ENCODE assay signal across 10 mouse cellular contexts in genomic region chr1:191181469-191182259, GRCm38 (mm10). TPM values are rescaled to one million over a fixed set of nuclear protein-coding genes. Genes with fewer than 3 reads are reported as not detected.
DNase-seq lines count a peak whose midpoint lies in the region; ATAC-seq and TF ChIP-seq lines count a peak whose summit lies in the region.
"Had no signal": no experiment of that assay in that cellular context is flagged by ENCODE, and none has a peak within 500 bp of the region (broad histone marks: within the 10 kb centered on the region; RNA-seq: fewer than 3 reads in every experiment).

No protein-coding gene starts in this region.

- no peaks in the 10 kb centered on the region for H3K9me3 ChIP-seq in kidney, embryonic 16.5 days (ENCODE audit: low read length)
- H3K9me3 ChIP-seq in limb, embryonic 14.5 days (ENCODE audit: control insufficient read depth, low read length) = no peaks in the 10 kb centered on the region
- H3K9me3 ChIP-seq in neural tube, embryonic 13.5 days = no peaks in the 10 kb centered on the region

- TF ChIP-seq POLR2A in embryonic fibroblast, embryonic 13.5 days (IDR thresholded peaks at IDR 0.05; ENCODE audit: low read depth, low read length) = no peak
- no peak for TF ChIP-seq POLR2A in limb, embryonic 14.5 days (IDR thresholded peaks at IDR 0.05; ENCODE audit: borderline replicate concordance, extremely low read depth, insufficient read depth, insufficient read length)

- no peak for ATAC-seq in kidney, embryonic 16.5 days (ENCODE audit: low FRiP score, low TSS enrichment)
- no peak for ATAC-seq in limb, embryonic 14.5 days (ENCODE audit: low FRiP score, low read depth)
- no peak for ATAC-seq in neural tube, embryonic 13.5 days (ENCODE audit: low read depth)

- peaks cover 33% of the 10 kb centered on the region for H3K27me3 ChIP-seq in kidney, embryonic 16.5 days (ENCODE audit: insufficient read depth, low read length)
- peaks cover 32% of the 10 kb centered on the region for H3K27me3 ChIP-seq in limb, embryonic 14.5 days (ENCODE audit: control insufficient read depth, insufficient read depth, low read length)
- H3K27me3 ChIP-seq in neural tube, embryonic 13.5 days = peaks cover 97% of the 10 kb centered on the region
- H3K27me3 ChIP-seq: Patski had no signal

- no peak for DNase-seq in kidney, postnatal 14 days
- DNase-seq in limb, embryonic 14.5 days (ENCODE audit: low spot score) = no peak
- no peak for DNase-seq in right cerebral cortex, adult 18-20 months
- no peak for DNase-seq in Muller cell, postnatal 12 days (ENCODE audit: inconsistent ontology term)
- DNase-seq in left cerebral cortex, postnatal 25 days (ENCODE audit: low spot score in 2 of 2) = no peak

- 44% methylated on average over 12 of the region's 12 CpGs for whole genome bisulfite sequencing in kidney, embryonic 16.5 days
- WGBS in limb, embryonic 14.5 days = 48% methylated on average over 11 of the region's 12 CpGs
- 46% methylated on average over 12 of the region's 12 CpGs for WGBS in neural tube, embryonic 13.5 days

- no peak overlapping the region for H3K27ac ChIP-seq in kidney, embryonic 16.5 days (ENCODE audit: low read length)
- no peak overlapping the region for H3K27ac ChIP-seq in embryonic fibroblast, embryonic 13.5 days (ENCODE audit: insufficient read depth, low read length)
- no peak overlapping the region for H3K27ac ChIP-seq in limb, embryonic 14.5 days (replicated peaks; ENCODE audit: low read depth, low read length)
- H3K27ac ChIP-seq in neural tube, embryonic 13.5 days (replicated peaks) = no peak overlapping the region

- H3K36me3 ChIP-seq in kidney, embryonic 16.5 days (ENCODE audit: insufficient read depth, low read length) = no peaks in the 10 kb centered on the region
- H3K36me3 ChIP-seq in limb, embryonic 14.5 days (ENCODE audit: control insufficient read depth, insufficient read depth, low read length) = no peaks in the 10 kb centered on the region
- H3K36me3 ChIP-seq in neural tube, embryonic 13.5 days = no peaks in the 10 kb centered on the region

- TF ChIP-seq CTCF in embryonic fibroblast, embryonic 13.5 days (IDR thresholded peaks at IDR 0.05; ENCODE audit: borderline replicate concordance, insufficient read depth, low read length) = no peak

- H3K4me3 ChIP-seq in kidney, embryonic 16.5 days (ENCODE audit: low read length) = peak overlapping the region; percentile 62; the same call in 1 of the 2 replicates
- H3K4me3 ChIP-seq in embryonic fibroblast, embryonic 13.5 days (ENCODE audit: insufficient read depth, low read length) = peak overlapping the region; percentile 19
- peak overlapping the region; percentile 59 for H3K4me3 ChIP-seq in limb, embryonic 14.5 days (replicated peaks; ENCODE audit: low read length)
- peak overlapping the region; percentile 46; the same call in 1 of the 2 replicates for H3K4me3 ChIP-seq in neural tube, embryonic 13.5 days

- H3K4me1 ChIP-seq in kidney, embryonic 16.5 days (ENCODE audit: insufficient read depth, low read length) = peaks cover 62% of the 10 kb centered on the region
- H3K4me1 ChIP-seq in embryonic fibroblast, embryonic 13.5 days (ENCODE audit: control insufficient read depth, insufficient read depth, low read length) = peaks cover 7% of the 10 kb centered on the region; the same call in 1 of the 2 replicates
- peaks cover 44% of the 10 kb centered on the region for H3K4me1 ChIP-seq in limb, embryonic 14.5 days (ENCODE audit: control insufficient read depth, insufficient read depth, low read length)
- H3K4me1 ChIP-seq in neural tube, embryonic 13.5 days (replicated peaks) = peaks cover 47% of the 10 kb centered on the region

- H3K4me2 ChIP-seq in kidney, embryonic 16.5 days (replicated peaks; ENCODE audit: low read depth, low read length) = peak overlapping the region; percentile 98
- peak overlapping the region; percentile 100 for H3K4me2 ChIP-seq in limb, embryonic 14.5 days (replicated peaks; ENCODE audit: low read depth, low read length, severe bottlenecking)
- peak overlapping the region; percentile 93 for H3K4me2 ChIP-seq in neural tube, embryonic 13.5 days

- intact Hi-C loops in left cerebral cortex, postnatal 25 days (cut with DNase I) = loop anchor here (5.0 kb wide), 2 partner anchors 84 to 96 kb away; partner anchors contain the start of gene Batf3

- H3K9ac ChIP-seq in kidney, embryonic 16.5 days (replicated peaks; ENCODE audit: low read length) = peak overlapping the region; percentile 76
- no peak overlapping the region for H3K9ac ChIP-seq in limb, embryonic 14.5 days (ENCODE audit: low read depth, low read length, severe bottlenecking)
- H3K9ac ChIP-seq in neural tube, embryonic 13.5 days = no peak overlapping the region

RNA-seq across cellular contexts. Expression of gene Fam71a, which starts 17.0 kb away (rescaled TPM):
- not detected in 2 replicates for polyA plus RNA-seq in kidney, embryonic 16.5 days (2015; fragmentation: Nextera tagmentation; extraction: Ambion mirVana)
- polyA plus RNA-seq in embryonic fibroblast, embryonic 13.5 days (2011; ENCODE audit: insufficient read length, low read depth, missing spikeins) = not detected in 2 replicates
- not detected in 2 replicates for polyA plus RNA-seq in limb, embryonic 14.5 days (2012; rRNA removed)
- polyA plus RNA-seq in limb, embryonic 14.5 days (2014; fragmentation: Nextera tagmentation; extraction: Ambion mirVana) = not detected in 2 replicates
- not detected in 2 replicates for polyA plus RNA-seq in neural tube, embryonic 13.5 days (2015; fragmentation: Nextera tagmentation; extraction: Ambion mirVana)
- not detected for total RNA-seq in left cerebral cortex, postnatal 25 days (2021)
- total RNA-seq: gastrocnemius, adult 8-10 months had no signal

RNA-seq across cellular contexts. Expression of gene Atf3, which starts 36.2 kb away (rescaled TPM):
- 4.1 and 4.4 TPM in 2 replicates for polyA plus RNA-seq in kidney, embryonic 16.5 days (2015; fragmentation: Nextera tagmentation; extraction: Ambion mirVana)
- polyA plus RNA-seq in embryonic fibroblast, embryonic 13.5 days (2011; ENCODE audit: insufficient read length, low read depth, missing spikeins) = 2.6 and 6.3 TPM in 2 replicates
- 4.4 and 5.0 TPM in 2 replicates for polyA plus RNA-seq in limb, embryonic 14.5 days (2012; rRNA removed)
- 5.6 and 5.9 TPM in 2 replicates for polyA plus RNA-seq in limb, embryonic 14.5 days (2014; fragmentation: Nextera tagmentation; extraction: Ambion mirVana)
- 2.0 and 2.2 TPM in 2 replicates for polyA plus RNA-seq in neural tube, embryonic 13.5 days (2015; fragmentation: Nextera tagmentation; extraction: Ambion mirVana)
- total RNA-seq in left cerebral cortex, postnatal 25 days (2021) = 1 to 10 TPM in 1 of 2 experiments, under 1 TPM in 1; 0.53 to 1.4 TPM
